Mouse (Mus musculus) left cerebral cortex, adult 8-10 months (tissue): ENCODE data around the gene Rrm2. TPM values are rescaled to one million over a fixed set of nuclear protein-coding genes. Genes with fewer than 3 reads are reported as not detected.
"Not testable (repeated sequence)": the region's sequence is repeated elsewhere in the genome, so short reads cannot be mapped to it uniquely, and the experiment has no call there.

Experiments used
- DNase-seq, 2 experiments: peaks; one replicate each; pipeline ENCODE4 v3.0.0; 2022; ENCODE audit warnings: low spot score in 2 of 2
- total RNA-seq, 4 experiments: library from RNA; stranded (reverse); gene quantifications; 2 replicates each; pipeline ENCODE4 v1.2.4; 2022

Rrm2 gene
- total RNA-seq, 4 experiments from 2014 or later, result 1.6 to 2.8 (median 2.6) TPM

- no peak for DNase-seq
Measured at GRCm38 (mm10) chr12:24705502-24706263, 2.4 kb upstream of the Rrm2 start.

GRCm38 (mm10) chr12:24706764-24707479 lies 1.1 kb upstream of the Rrm2 start:
- no peak for DNase-seq

- no peak for DNase-seq
Measured at GRCm38 (mm10) chr12:24707480-24707802, 600 bp upstream of the Rrm2 start.

DNA sequence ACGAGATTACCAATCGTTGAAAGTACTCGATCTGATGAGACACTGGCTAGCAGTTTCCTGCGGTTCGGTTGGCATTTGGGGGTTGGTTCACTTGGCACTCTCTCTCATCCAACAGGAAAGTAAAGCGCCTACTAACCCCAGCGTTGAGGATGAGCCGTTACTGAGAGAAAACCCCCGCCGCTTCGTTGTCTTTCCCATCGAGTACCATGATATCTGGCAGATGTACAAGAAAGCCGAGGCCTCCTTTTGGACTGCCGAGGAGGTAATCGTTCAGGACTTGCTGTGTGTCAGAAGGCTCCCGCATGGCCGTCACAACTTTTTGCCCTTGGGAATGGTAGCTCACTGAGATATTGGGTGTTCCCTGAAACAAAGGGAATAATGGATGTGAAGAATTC lies 780 bp downstream of the Rrm2 start:
- no peak for DNase-seq

GRCm38 (mm10) chr12:24709409-24709808 lies 1.4 kb downstream of the Rrm2 start:
- DNase-seq, result no peak

DNA sequence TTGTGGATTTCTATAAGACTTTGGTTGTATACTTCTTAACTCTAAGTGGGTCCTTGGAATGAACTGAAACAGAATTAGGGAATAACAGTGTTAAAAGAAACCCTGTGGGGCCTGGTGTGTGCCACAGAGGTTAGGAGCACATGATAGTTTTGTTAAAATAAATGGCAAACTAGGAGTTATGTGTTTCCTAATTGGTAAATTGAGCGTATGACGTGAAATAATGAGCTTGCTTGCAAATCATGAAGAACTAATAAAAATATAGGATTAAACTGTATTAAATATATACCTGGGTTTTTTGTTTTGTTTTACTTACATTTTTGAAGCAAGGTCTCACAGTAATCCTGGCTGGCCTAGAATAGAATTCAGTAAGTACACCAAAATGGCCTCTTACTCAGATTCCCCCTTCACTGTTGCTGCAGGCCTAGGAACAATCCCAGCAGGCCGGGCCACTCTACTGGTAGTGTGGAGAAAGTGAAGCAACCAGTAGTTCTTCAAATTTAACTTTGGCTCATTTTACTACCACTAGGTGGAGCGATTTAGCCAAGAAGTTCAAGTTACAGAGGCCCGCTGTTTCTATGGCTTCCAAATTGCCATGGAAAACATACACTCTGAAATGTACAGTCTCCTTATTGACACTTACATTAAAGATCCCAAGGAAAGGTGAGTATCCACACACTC lies 1.9 kb downstream of the Rrm2 start:
- DNase-seq, result no peak

GRCm38 (mm10) chr12:24710672-24711071 lies 2.6 kb downstream of the Rrm2 start:
- no peak for DNase-seq

DNA sequence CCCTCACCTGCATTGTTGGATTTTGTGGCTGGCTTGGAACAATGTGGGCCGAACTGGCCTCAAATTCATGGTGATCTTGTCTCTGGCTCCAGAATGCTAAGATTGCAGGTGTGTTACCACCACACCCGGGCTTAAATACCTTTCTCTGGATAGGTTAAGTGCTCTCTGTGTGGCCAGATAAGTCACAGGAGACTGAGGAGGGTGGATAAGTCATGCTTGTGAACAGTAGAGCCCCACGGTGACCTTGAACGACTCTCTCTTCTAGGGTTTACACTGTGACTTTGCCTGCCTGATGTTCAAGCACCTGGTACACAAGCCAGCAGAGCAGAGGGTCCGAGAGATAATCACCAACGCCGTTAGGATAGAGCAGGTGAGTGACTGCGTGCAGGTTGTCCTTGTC lies 4.4 kb downstream of the Rrm2 start:
- no peak for DNase-seq

GRCm38 (mm10) chr12:24714579-24715255 lies 6.7 kb downstream of the Rrm2 start:
- no peak for DNase-seq

DNA sequence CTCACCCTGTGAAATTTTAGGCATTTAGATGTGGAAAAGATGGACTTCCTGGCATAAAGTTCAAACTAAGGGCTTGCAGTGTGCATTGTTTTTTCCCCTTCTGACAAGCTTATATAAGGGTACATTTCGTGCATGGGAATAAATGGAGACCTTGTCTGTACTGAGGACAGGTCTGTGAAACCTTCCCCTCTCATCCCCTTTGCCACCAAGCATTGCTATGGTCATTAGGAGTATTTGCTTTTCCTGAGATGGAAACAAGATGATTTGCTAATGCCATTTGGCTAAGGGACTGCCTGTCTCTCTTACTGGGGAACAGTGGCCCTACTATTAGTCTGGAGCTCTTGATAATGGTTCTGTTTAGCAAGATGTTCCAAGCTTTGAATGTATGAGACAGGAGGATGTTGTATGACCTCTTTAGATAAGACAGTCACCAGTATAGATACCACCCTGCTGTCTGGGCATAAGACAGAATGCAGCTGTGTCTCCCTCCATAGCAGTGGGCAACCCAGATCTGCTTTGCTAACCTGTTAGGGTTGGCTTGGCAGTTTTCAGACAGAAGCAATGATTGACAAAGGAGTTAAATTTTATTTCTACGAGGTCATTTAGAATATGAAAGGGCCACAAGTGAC lies 7.3 kb downstream of the Rrm2 start:
- DNase-seq, result no peak

- DNase-seq, result no peak
Measured at GRCm38 (mm10) chr12:24716721-24717301, 8.8 kb downstream of the Rrm2 start.

- DNase-seq, result no peak
Measured at GRCm38 (mm10) chr12:24723434-24723833, 15.4 kb downstream of the Rrm2 start.

DNA sequence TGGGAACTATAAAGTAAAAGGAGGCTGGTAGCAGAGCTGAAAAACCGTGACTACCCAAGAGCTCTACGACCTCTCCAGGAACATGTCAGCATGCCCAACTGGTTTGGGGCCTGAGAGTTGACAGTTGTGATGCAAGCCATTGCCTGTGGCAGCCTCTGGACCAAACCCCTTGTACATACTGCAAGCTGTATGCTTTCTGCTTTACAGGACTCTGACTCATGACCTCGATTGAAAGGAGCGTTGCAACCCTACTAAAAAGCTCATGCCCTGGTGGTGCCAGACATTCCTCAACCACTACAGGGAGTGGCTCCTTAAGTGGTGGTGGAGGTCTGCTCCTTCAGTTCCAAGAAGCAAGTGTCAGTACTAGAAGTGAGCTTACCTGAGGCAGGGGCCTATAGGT lies 15.8 kb downstream of the Rrm2 start:
- no peak for DNase-seq

DNA sequence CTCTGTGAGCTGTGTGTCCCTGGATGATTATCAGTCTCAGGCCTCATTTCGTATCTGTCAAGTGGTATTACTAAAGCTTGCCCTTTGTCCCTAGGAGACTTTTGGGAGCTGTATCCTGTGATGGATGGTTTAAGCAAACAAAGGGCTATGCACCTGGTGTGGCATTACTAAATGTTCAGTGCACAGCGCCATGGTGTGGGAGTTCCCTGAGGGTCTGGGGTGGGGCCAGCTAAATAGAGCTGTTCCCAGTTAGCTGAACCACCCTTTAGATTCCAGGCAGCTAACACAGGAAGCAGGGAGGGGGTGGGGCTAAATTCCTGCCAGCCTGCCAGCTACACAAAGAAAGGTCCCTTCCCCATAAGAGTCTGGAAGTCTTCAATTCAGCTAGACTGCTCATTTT lies 16.3 kb downstream of the Rrm2 start:
- no peak for DNase-seq

GRCm38 (mm10) chr12:24734828-24735394 lies 26.9 kb downstream of the Rrm2 start:
- DNase-seq, result no peak

- no peak for DNase-seq
Measured at GRCm38 (mm10) chr12:24736956-24737355, 28.9 kb downstream of the Rrm2 start.

GRCm38 (mm10) chr12:24739963-24740362 lies 31.9 kb downstream of the Rrm2 start:
- no peak for DNase-seq

DNA sequence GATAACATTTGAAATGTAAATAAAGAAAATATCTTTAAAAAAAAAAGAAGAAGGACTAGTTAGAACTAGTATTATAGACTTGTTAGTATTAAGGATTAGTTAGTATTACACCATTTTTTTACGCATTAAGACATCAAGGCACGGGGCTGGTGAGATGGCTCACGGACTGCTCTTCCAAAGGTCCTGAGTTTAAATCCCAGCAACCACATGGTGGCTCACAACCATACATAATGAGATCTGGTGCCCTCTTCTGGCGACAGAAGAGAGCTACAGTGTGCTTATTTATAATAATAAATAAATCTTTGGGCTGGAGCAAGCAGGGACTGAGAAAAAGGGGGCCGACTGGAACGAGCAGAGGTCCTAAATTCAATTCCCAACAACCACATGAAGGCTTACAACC lies 33.5 kb downstream of the Rrm2 start:
- DNase-seq, result not testable (repeated sequence)

GRCm38 (mm10) chr12:24744309-24744708 lies 36.3 kb downstream of the Rrm2 start:
- DNase-seq, result no peak

DNA sequence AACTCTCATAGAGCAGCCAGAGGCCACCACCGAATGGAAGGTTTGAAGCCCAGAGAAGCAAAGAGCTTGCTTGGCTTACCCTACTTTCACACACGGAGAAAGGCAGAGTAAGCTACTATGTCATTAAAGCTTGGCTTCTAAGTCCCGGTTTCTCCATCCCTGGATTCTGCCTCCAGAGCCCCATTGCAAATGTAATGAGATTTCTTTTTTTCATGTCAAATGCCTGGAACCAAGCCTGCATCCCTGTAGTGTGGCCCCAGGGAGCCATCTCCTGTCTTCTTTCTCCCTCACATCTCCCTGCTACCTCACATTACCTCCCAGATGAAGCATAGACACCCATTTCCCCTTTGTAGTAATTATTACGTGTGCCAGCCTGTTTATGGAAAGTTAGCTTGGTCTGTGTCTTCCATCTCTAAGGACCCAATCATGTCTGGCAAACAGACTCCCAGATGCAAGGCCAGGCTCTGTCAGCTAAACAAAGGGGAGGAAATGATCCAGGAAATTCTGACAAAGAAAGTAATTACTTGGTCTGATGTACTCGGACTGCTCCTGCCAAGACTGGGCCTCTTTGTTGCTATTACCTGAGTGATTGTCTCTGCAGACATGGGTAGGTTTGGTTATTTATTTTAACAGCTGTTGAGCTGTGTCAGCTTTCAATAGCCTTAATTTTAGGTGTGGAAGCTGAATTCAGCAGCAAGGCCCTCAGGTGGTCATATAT lies 38.7 kb downstream of the Rrm2 start:
- DNase-seq, result no peak
